Mouse (Mus musculus): ENCODE measurements around the gene Chst7.

Gene Chst7

DNA sequence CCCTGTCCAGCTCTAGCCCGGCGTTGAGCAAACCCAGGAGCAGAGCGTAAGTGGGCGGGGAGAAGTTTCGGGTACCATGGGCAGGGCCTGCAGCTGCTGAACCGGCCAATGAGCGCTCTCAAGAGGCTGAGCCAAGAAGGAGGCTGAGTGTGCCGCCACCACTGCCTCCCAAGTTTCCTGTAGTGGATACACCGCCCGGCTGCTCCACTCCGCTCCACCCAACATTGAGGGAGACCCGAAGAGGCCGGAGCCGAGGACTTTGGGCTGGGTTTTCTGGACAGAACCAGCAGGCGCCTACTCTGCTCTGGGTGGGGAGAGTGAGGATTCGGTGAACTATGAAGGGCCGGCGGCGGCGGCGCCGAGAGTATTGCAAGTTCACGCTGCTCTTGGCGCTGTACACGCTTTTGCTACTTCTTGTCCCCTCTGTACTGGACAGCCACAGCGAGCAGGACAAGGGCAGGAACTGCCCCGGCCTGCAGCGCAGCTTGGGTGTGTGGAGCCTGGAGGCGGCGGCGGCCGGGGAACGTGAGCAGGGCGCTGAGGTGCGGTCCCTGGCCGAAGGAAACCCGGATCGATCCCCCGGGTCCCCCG is at the start of gene Chst7:
TSS of gene Chst7 (plus strand) at position 180 of the 591 bp plus-strand sequence.
- peak; percentile 68 for DNase-seq

DNA sequence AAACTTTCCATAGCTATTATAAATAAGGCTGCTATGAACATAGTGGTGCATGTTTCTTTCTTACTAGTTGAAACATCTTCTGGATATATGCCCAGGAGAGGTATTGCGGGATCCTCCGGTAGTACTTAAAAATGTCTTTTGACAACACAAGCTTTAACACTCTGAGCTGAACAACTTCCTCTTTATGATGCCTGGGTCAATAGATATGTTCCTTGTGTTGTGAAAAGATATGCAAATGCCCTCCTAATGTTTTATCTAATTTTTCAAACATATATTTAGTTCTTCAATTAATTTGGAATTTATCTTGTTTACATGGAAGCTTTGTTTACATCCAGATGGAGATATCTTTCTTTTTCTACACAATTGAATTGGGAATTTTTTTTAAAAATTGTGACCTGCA is 47.1 kb upstream of the Chst7 start:
- DNase-seq, result no peak

- DNase-seq, result peak; percentile 34
These were observed 38.4 kb upstream of the Chst7 start for GRCm38 (mm10) chrX:20020942-20021341.

GRCm38 (mm10) chrX:20060096-20060768 is 872 bp downstream of the Chst7 start:
- DNase-seq, result peak; percentile 24

DNA sequence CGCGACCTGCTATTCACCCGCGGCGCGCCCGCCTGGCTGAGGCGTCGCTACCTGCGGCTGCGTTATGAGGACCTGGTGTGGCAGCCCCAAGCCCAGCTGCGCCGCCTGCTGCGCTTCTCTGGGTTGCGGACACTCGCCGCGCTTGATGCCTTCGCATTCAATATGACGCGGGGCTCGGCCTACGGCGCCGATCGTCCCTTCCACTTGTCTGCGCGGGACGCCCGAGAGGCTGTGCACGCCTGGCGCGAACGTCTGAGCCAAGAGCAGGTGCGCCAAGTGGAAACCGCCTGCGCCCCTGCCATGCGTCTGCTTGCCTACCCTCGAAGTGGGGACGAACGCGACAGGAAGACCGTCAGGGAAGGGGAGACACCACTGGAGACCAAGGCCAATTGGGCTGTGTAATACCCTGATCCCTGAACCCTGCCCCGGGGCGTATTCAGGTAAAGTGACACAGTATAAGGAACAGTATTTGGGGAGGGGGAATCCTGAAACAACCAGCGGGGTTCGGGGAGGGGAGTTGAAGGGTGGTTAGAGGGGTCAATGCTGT is 1.5 kb downstream of the Chst7 start:
- DNase-seq, result no peak

GRCm38 (mm10) chrX:20061764-20062480 is 2.6 kb downstream of the Chst7 start:
- DNase-seq, result no peak

DNA sequence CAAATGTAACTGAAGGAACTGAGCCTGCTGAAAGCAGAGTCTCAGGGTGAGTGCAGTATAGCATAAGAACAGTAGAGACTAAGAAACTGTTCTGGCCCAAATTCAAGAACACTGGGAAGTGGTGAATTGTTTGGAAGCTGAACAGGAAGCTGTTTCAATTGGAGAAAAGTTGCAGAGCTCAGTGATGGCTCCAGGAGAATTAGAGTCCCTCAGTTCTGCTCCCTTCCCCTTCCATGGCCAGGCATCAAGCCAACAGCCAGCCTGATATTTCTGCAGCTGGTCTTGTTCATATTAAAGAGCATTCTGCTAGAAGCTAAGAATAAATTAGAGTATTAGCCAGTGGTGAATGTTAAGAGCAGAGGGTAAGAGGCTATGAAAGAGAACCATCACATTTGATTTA is 7.3 kb downstream of the Chst7 start:
- DNase-seq, result no peak

GRCm38 (mm10) chrX:20070196-20070595 is 10.8 kb downstream of the Chst7 start:
- no peak for DNase-seq

DNA sequence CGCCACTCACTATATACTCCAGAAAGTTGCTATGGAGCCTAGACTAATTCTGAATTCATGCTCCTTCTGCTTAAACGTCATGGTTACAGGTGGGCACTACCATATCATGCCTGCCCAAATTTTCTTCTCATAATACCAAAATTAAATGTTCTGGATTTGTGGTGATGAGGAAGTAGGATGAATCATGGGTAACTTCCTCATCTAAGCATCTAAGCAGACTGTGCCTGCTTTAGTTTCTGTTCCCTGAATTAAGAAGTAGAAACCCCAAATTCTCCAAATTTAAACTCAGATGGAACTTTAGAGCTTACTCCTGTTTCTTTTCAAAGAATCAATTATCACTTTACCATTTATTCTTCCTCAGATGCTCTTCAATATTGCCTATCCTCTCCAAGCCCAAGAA is 58.4 kb downstream of the Chst7 start:
- no peak for DNase-seq

DNA sequence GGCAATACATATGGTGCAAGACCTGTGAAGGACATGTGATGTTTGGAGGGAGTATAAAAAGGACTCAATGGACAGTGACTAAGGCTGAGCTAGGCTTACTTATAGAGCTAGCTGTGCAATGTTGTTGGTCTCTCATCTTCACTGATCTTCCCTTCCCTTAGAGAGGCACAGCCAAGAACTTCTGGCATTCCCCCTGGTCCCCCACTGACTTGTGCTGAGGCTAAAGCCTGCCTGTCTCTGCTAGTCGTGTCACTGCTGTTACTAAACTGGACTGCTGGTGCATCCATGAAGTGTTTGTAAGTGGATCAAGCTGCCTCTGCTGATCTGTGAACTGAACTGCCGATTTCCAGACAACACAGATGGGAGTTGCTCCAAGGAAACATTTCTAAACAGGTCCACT is 66.1 kb downstream of the Chst7 start:
- no peak for DNase-seq

- no peak for DNase-seq
These were observed 69.6 kb downstream of the Chst7 start for GRCm38 (mm10) chrX:20128951-20129350.

DNA sequence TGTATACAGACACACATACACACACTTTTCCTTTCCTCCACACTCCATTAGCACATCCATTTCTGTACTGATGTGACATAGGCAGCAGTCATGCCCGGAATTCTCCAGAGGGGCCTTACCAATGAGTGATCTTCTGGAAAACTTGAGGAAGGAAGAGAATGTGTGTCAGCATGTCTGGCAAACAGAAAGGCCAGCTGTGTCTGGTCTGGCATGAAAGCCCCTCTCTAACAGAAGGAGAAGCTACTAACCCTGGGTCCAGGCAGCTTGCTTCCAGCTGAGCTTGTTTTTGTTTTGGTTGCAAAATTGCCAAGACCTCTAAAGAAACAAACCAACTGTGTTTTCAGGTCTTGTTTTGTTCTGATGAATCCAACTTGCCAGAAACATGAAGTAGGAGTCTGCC is 70.1 kb downstream of the Chst7 start:
- no peak for DNase-seq

All from retina, postnatal 1 day (tissue).